Mouse (Mus musculus) lung, adult 2 months (tissue): ENCODE results near the gene Dstyk. TPM values are rescaled to one million over a fixed set of nuclear protein-coding genes. Genes with fewer than 3 reads are reported as not detected.

Source experiments
- DNase-seq: peaks from one replicate; pipeline ENCODE4 v3.0.0; 2022
- H3K4me1 ChIP-seq: fragments of 200-500 bp; 2 replicates; pipeline ENCODE4 v1.6.1; 2011; ENCODE audit warnings: low read length; ENCODE audit not compliant: control insufficient read depth, insufficient read depth
- H3K4me3 ChIP-seq: fragments of 200-500 bp; replicated peaks from 2 replicates; pipeline ENCODE3; 2011; ENCODE audit warnings: low read depth, mild to moderate bottlenecking, control low read depth, low read length; ENCODE audit errors: extremely low read depth
- CTCF ChIP-seq: fragments of 200-500 bp; IDR thresholded peaks from 2 replicates; pipeline ENCODE4 v1.5.1; 2011; ENCODE audit warnings: mild to moderate bottlenecking, low read length, control low read depth; ENCODE audit not compliant: insufficient read depth
- POLR2A ChIP-seq: fragments of 200-500 bp; IDR thresholded peaks from 2 replicates; pipeline ENCODE4 v1.6.1; 2011; ENCODE audit warnings: low read depth, mild to moderate bottlenecking, control low read depth, low read length, borderline replicate concordance; ENCODE audit errors: extremely low read depth
- WGBS: fragments of 180-500 bp; shearing (Covaris S2); methylation state at CpG from one replicate; pipeline ENCODE4 v1.1.7; 2018; 5-methylcytosine and 5-hydroxymethylcytosine counted together
- polyA plus RNA-seq: library from polyadenylated mRNA; depleted of rRNA; stranded (reverse); fragments of >200 nt; gene quantifications from 2 replicates; pipeline ENCODE4 v1.2.3, GENCODE M21; 2012; rRNA removed

Dstyk gene
- polyA plus RNA-seq, 1 experiment: 17.7 TPM

- no peak overlapping the region for H3K4me3 ChIP-seq
- DNase-seq: no peak
- H3K4me1 ChIP-seq: peaks cover 2% of the 10 kb centered on the region; the same call in 1 of the 2 replicates
- no peak for TF ChIP-seq POLR2A
- no peak for TF ChIP-seq CTCF
- WGBS: 67% methylated on average over 3 of the region's 3 CpGs
These were observed 65.9 kb downstream of the Dstyk start for GRCm38 (mm10) chr1:132483234-132483633.

- TF ChIP-seq CTCF: no peak
- 67% methylated on average over 6 of the region's 6 CpGs for WGBS
- DNase-seq: no peak
- Histone ChIP-seq H3K4me3 (no peak overlapping the region), H3K4me1 (no peaks in the 10 kb centered on the region; the same call in 1 of the 2 replicates)
These were observed 66.4 kb downstream of the Dstyk start for GRCm38 (mm10) chr1:132483759-132484158.

DNA sequence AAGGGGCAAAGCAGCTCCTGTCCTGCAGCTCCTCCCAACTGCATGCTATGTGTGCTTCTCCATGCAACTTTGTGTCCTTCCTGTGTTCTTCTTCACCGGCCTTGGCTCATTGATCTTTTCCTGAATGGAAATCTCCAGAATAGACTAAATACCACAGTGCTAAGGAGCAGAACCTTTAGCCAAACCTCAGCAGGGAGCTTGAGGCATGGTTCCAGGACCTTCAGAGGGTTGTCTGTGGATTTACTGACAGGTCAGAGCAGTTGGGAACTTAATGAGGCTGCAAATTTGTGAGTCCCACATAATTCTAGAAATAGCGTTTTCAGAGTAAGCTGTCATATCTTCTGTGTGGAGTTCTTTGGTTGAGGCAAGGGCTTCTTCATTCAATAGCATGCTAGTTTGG is 83.2 kb downstream of the Dstyk start:
- 95% methylated on average over 2 of the region's 2 CpGs for WGBS
- TF ChIP-seq POLR2A (no peak), CTCF (no peak)
- DNase-seq: no peak
- no peaks in the 10 kb centered on the region for H3K4me1 ChIP-seq
- no peak overlapping the region for H3K4me3 ChIP-seq

DNA sequence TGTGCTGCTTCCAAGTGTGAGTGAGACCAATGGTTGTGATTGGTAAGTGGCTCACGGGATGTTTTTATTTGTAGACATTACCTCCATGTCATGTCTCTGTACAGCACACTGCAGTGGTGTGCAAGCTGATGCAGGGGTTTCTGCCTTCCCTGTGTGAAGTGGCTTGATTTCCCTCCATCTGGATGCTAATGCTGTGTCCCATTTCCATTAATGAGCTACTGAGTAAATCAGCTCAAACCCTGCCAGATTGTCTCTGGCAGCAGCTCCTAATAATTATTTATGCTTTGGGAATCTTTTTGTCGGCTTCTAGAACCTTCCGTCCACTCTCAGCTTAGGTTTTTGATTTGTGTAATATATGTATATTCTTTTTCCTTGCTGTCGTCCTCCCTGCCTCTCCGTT is 87.8 kb downstream of the Dstyk start:
- H3K4me1 ChIP-seq: no peaks in the 10 kb centered on the region
- TF ChIP-seq CTCF: no peak
- TF ChIP-seq POLR2A: no peak
- 85% methylated on average over 5 of the region's 5 CpGs for WGBS
- H3K4me3 ChIP-seq: no peak overlapping the region
- no peak for DNase-seq

- no peaks in the 10 kb centered on the region for H3K4me1 ChIP-seq
- WGBS: 93% methylated on average over 7 of the region's 7 CpGs
- no peak within 1 kb of the TSS for H3K4me3 ChIP-seq
- TF ChIP-seq CTCF (no peak), POLR2A (no peak)
- DNase-seq: no peak
These were observed 88.7 kb downstream of the Dstyk start, which contains the start of gene Tmem81 for GRCm38 (mm10) chr1:132506058-132506457. Gene Tmem81, plus strand, starts transcription at chr1:132506230.

DNA sequence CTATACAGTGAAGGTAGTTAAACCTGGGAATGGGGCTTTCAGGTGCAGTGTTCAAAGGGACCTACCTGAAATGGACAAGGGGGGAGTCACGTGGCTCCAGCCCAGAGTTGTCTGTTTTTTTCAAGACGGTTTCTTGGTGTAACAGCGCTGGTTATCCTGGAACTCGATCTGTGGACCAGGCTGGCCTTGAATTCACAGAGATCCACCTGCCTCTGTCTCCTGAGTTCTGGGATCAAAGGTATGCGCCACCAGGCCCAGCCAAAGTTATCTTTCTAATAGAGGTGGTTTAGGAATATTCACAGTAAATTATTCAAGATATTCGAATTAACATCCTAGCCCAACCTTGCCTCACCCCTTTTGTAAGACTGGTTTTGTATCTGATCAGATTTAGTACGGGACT is 89.3 kb downstream of the Dstyk start:
- WGBS: 93% methylated on average over 7 of the region's 7 CpGs
- TF ChIP-seq POLR2A: no peak
- TF ChIP-seq CTCF: no peak

GRCm38 (mm10) chr1:132509771-132510170 is 92.4 kb downstream of the Dstyk start:
- Histone ChIP-seq H3K4me3 (no peak overlapping the region), H3K4me1 (no peaks in the 10 kb centered on the region)
- 80% methylated on average over 5 of the region's 5 CpGs for WGBS
- no peak for TF ChIP-seq POLR2A
- DNase-seq: no peak

More for the DNA sequence above, 89.3 kb downstream of the Dstyk start:
- H3K4me3 ChIP-seq: no peak overlapping the region
- DNase-seq: no peak
- no peaks in the 10 kb centered on the region for H3K4me1 ChIP-seq

DNA sequence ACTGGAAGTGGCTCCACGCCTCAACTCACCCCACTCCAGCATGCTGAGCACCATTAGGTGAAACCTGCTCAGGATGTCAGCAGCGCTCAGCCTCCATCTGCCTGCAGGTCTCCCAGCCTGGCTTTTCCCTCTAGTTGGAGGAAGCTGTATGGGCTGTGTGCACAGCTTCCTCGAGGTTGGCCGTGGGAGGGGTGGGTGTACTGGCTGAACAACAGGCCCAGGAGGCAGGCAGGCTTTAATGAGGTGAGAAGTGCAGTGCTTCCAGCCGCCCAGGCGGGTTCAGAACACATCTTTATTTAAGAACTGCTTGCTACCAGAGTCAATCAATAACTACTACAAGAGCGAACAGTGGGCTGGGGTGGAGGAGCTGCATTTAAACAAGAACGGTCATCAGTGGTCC is 94.2 kb downstream of the Dstyk start:
- no peak for TF ChIP-seq CTCF
- TF ChIP-seq POLR2A: no peak
- Histone ChIP-seq H3K4me1 (no peaks in the 10 kb centered on the region), H3K4me3 (no peak overlapping the region)
- DNase-seq: no peak
- WGBS: 38% methylated on average over 8 of the region's 8 CpGs

DNA sequence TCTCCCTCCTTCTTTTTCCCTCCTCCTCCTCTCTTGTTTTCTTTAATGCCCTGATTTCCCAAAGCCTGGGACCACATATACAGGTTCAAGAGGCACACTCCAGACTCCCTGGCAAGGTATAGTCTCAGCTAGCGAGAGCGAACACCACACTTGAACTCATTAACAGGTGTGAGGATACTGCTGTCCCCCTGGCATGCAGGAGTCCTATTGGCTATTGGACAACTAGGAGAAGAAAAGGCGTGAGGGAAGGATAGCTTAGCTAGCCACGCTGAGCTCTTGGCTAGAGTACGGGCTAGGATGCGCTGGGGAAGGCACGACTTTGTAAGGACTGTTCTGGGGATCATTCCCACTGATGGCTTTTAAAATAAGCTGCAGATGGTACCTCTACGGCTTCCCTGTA is 94.8 kb downstream of the Dstyk start:
- no peak for DNase-seq
- WGBS: 77% methylated on average over 8 of the region's 8 CpGs
- TF ChIP-seq CTCF (no peak), POLR2A (no peak)

DNA sequence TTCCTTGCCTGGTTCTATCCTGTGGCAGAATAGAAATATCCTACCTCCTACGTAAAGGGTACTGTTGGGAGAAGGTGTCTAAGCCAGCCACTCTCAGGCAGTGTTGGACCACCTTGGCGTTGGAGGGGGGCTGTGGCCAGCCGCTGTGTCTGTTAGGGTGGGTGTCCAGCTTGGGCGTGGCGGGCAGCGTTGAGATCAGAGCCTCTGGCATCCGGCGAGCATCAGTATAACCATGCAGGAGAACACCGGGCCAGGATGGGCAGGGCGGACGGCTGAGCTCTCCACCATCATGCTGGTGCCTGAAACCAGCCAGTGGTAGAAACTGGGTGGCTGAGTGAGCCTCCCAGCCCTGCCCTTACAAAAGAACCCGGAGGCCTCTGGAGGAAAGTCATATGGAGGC is 98.0 kb downstream of the Dstyk start:
- WGBS: 87% methylated on average over 12 of the region's 12 CpGs
- Histone ChIP-seq H3K4me1 (no peaks in the 10 kb centered on the region), H3K4me3 (no peak overlapping the region)
- no peak for TF ChIP-seq CTCF
- TF ChIP-seq POLR2A: no peak
- no peak for DNase-seq

More for the DNA sequence above, 94.8 kb downstream of the Dstyk start:
- H3K4me1 ChIP-seq: no peaks in the 10 kb centered on the region
- no peak overlapping the region for H3K4me3 ChIP-seq

Other genes with a start within 250 kb of the Dstyk start
- gene Lemd1, start 226.1 kb upstream of the Dstyk start, polyA plus RNA-seq: not detected in 2 replicates
- not detected in 2 replicates for gene AC124108.1, start 226.1 kb upstream of the Dstyk start, polyA plus RNA-seq
- not detected in 2 replicates for gene Gm10188, start 187.8 kb upstream of the Dstyk start, polyA plus RNA-seq
- 3.2 and 4.6 TPM in 2 replicates for gene Klhdc8a, start 118.9 kb upstream of the Dstyk start, polyA plus RNA-seq
- gene Nuak2, start 101.4 kb upstream of the Dstyk start, polyA plus RNA-seq: 9.6 and 10.4 TPM in 2 replicates
- gene Tmcc2, start 26.3 kb upstream of the Dstyk start, polyA plus RNA-seq: 135 and 154 TPM in 2 replicates
- gene Rbbp5, start 59.8 kb downstream of the Dstyk start, polyA plus RNA-seq: 11.7 and 20.8 TPM in 2 replicates
- gene Tmem81, start 88.7 kb downstream of the Dstyk start, polyA plus RNA-seq: 2.4 and 3.5 TPM in 2 replicates
- 0.07 and 0.11 TPM in 2 replicates for gene Cntn2, start 125.7 kb downstream of the Dstyk start, polyA plus RNA-seq